Mouse (Mus musculus): Measurements from ENCODE around the gene Evpl. TPM values are rescaled to one million over a fixed set of nuclear protein-coding genes. Genes with fewer than 3 reads are reported as not detected.

The Evpl gene
- polyA plus RNA-seq, 1 experiment = not detected

GRCm38 (mm10) chr11:116216549-116216948 is 21.3 kb downstream of the Evpl start:
- no peak overlapping the region for H3K4me3 ChIP-seq (ENCODE audit: insufficient read depth, low read length)
- H3K27ac ChIP-seq (ENCODE audit: insufficient read depth, low read depth, low read length) = no peak overlapping the region
- no peak for TF ChIP-seq POLR2A (IDR thresholded peaks at IDR 0.05; ENCODE audit: borderline replicate concordance, low read depth, low read length)
- TF ChIP-seq CTCF (IDR thresholded peaks at IDR 0.05; ENCODE audit: low read depth, low read length) = no peak
- H3K4me1 ChIP-seq (ENCODE audit: control insufficient read depth, insufficient read depth, low read length) = peaks cover 21% of the 10 kb centered on the region

GRCm38 (mm10) chr11:116215991-116216390 is 21.9 kb downstream of the Evpl start:
- TF ChIP-seq CTCF (IDR thresholded peaks at IDR 0.05; ENCODE audit: low read depth, low read length) (no peak), POLR2A (IDR thresholded peaks at IDR 0.05; ENCODE audit: borderline replicate concordance, low read depth, low read length) (no peak)
- no peak overlapping the region for H3K4me3 ChIP-seq (ENCODE audit: insufficient read depth, low read length)
- no peak overlapping the region for H3K27ac ChIP-seq (ENCODE audit: insufficient read depth, low read depth, low read length)
- H3K4me1 ChIP-seq (ENCODE audit: control insufficient read depth, insufficient read depth, low read length) = peaks cover 21% of the 10 kb centered on the region

DNA sequence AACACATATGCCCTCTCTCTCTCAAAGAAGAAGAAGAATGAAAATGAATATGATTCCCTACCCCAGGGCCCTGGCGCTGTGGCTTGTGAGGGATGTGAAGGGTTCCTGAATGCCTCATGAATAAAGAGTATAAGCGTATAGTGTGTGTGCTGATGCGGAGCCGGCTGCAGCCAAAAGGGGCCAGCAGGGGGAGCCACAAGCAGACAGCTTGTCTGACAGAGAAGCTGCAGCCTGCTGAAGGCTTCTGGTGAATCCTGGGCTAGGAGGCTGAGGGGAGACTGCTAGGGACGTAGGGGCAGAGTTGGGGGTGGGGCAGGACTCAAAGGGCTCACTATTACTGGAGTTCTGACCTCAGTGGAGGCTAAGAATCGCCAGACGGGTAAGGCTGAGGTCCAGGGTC is 22.7 kb downstream of the Evpl start:
- no peak overlapping the region for H3K27ac ChIP-seq (ENCODE audit: insufficient read depth, low read depth, low read length)
- H3K4me1 ChIP-seq (ENCODE audit: control insufficient read depth, insufficient read depth, low read length) = peaks cover 17% of the 10 kb centered on the region
- H3K4me3 ChIP-seq (ENCODE audit: insufficient read depth, low read length) = no peak overlapping the region
- TF ChIP-seq CTCF (IDR thresholded peaks at IDR 0.05; ENCODE audit: low read depth, low read length) (no peak; the same call in 1 of the 2 replicates), POLR2A (IDR thresholded peaks at IDR 0.05; ENCODE audit: borderline replicate concordance, low read depth, low read length) (no peak)

- H3K4me1 ChIP-seq (ENCODE audit: control insufficient read depth, insufficient read depth, low read length) = peaks cover 6% of the 10 kb centered on the region
- TF ChIP-seq CTCF (IDR thresholded peaks at IDR 0.05; ENCODE audit: low read depth, low read length) (no peak), POLR2A (IDR thresholded peaks at IDR 0.05; ENCODE audit: borderline replicate concordance, low read depth, low read length) (no peak)
- H3K27ac ChIP-seq (ENCODE audit: insufficient read depth, low read depth, low read length) = no peak overlapping the region
- no peak overlapping the region for H3K4me3 ChIP-seq (ENCODE audit: insufficient read depth, low read length)
Observed at GRCm38 (mm10) chr11:116213877-116214510, 23.9 kb downstream of the Evpl start.

GRCm38 (mm10) chr11:116212847-116213246 is 25.0 kb downstream of the Evpl start:
- Histone ChIP-seq H3K4me3 (ENCODE audit: insufficient read depth, low read length) (no peak overlapping the region), H3K27ac (ENCODE audit: insufficient read depth, low read depth, low read length) (no peak overlapping the region), H3K4me1 (ENCODE audit: control insufficient read depth, insufficient read depth, low read length) (no peaks in the 10 kb centered on the region)
- TF ChIP-seq POLR2A (IDR thresholded peaks at IDR 0.05; ENCODE audit: borderline replicate concordance, low read depth, low read length) (no peak), CTCF (IDR thresholded peaks at IDR 0.05; ENCODE audit: low read depth, low read length) (no peak)

GRCm38 (mm10) chr11:116210696-116211095 is 27.2 kb downstream of the Evpl start:
- Histone ChIP-seq H3K27ac (ENCODE audit: insufficient read depth, low read depth, low read length) (no peak overlapping the region), H3K4me3 (ENCODE audit: insufficient read depth, low read length) (no peak overlapping the region)
- TF ChIP-seq POLR2A (IDR thresholded peaks at IDR 0.05; ENCODE audit: borderline replicate concordance, low read depth, low read length) = no peak
- no peak for TF ChIP-seq CTCF (IDR thresholded peaks at IDR 0.05; ENCODE audit: low read depth, low read length)

DNA sequence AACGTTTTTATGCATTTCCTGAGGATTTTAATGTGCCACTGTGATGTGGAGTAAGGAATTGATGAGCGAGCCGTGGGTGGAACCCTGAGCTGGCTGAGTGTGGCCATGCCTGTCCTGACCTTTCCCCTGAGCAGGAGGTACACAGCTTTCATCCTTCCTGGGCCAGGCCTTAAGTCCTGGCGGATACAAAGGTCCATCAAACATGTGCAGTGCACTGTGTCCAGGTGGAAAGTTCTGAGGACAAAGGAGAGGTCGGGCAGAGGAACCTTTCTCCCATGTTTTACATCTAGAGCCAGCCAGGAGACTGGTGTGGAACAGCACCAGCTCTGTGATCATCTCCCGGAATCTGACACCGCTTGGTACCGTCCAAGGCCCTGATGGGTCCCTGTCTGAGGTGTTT is 28.6 kb downstream of the Evpl start:
- H3K27ac ChIP-seq (ENCODE audit: insufficient read depth, low read depth, low read length) = no peak overlapping the region
- no peak overlapping the region for H3K4me3 ChIP-seq (ENCODE audit: insufficient read depth, low read length)
- TF ChIP-seq POLR2A (IDR thresholded peaks at IDR 0.05; ENCODE audit: borderline replicate concordance, low read depth, low read length) (no peak), CTCF (IDR thresholded peaks at IDR 0.05; ENCODE audit: low read depth, low read length) (no peak)
- no peaks in the 10 kb centered on the region for H3K4me1 ChIP-seq (ENCODE audit: control insufficient read depth, insufficient read depth, low read length)

More at GRCm38 (mm10) chr11:116210696-116211095, 27.2 kb downstream of the Evpl start:
- no peaks in the 10 kb centered on the region for H3K4me1 ChIP-seq (ENCODE audit: control insufficient read depth, insufficient read depth, low read length)

DNA sequence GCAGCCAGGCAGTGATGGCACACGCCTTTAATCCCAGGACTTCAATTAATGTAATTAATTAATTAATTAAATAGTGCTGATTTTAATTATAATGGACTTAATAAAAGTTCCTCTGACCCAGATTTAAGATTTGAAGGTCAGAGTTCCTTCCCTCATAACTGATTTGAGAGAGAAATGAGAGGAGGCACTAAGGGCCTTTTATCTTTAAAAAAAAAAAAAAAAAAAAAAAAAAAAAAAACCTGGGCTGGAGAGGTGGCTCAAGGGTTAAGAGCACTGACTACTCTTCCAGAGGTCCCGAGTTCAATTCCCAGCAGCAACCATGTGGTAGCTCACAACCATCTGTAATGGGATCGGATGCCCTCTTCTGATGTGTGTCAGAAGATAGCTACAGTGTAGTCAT is 29.2 kb downstream of the Evpl start:
- no peak overlapping the region for H3K4me3 ChIP-seq (ENCODE audit: insufficient read depth, low read length)
- no peaks in the 10 kb centered on the region for H3K4me1 ChIP-seq (ENCODE audit: control insufficient read depth, insufficient read depth, low read length)
- TF ChIP-seq CTCF (IDR thresholded peaks at IDR 0.05; ENCODE audit: low read depth, low read length) = no peak
- no peak for TF ChIP-seq POLR2A (IDR thresholded peaks at IDR 0.05; ENCODE audit: borderline replicate concordance, low read depth, low read length)
- no peak overlapping the region for H3K27ac ChIP-seq (ENCODE audit: insufficient read depth, low read depth, low read length)

DNA sequence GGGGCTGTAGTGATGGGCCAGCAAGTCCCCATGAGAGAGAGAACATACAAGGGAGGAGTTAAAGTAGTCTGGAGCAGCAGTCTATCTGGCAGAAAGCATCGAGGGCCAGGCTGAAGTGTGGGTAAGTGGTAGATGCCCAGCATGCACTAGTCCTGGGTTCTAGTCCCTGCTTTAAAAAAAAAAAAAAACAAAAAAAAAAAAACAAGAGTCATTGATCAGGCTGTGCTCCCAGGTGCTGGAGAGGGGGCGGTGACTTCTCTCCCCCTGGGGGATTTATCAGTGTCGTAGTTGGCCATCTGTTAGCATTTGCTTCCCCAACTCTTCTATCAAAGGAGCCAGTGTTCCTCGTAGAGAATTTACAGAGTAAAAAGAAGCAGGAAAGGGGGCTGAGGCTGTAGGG is 31.2 kb downstream of the Evpl start:
- Histone ChIP-seq H3K4me1 (ENCODE audit: control insufficient read depth, insufficient read depth, low read length) (no peaks in the 10 kb centered on the region), H3K4me3 (ENCODE audit: insufficient read depth, low read length) (no peak overlapping the region), H3K27ac (ENCODE audit: insufficient read depth, low read depth, low read length) (no peak overlapping the region)
- TF ChIP-seq POLR2A (IDR thresholded peaks at IDR 0.05; ENCODE audit: borderline replicate concordance, low read depth, low read length) = no peak
- no peak for TF ChIP-seq CTCF (IDR thresholded peaks at IDR 0.05; ENCODE audit: low read depth, low read length)

DNA sequence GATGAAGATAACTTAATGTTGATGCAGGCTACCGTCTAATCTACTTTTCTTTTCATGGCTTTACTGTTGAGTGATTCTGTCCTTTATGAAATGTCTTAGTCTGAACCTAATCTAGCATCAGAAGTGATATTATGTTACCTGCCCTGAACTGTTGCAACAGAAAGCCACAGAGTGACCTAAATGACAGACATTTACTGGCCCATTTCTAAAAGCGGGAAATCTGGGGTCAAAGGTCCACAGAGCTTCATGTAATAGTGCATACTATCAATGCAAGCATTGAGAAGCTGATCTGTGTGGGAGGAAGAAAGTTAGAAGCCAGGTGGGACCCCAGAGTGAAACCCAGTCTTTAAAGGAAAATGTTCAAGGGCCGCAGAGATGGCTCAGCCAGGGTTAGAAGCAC is 34.7 kb downstream of the Evpl start:
- H3K27ac ChIP-seq (ENCODE audit: insufficient read depth, low read depth, low read length) = no peak overlapping the region

More for the DNA sequence above, 34.7 kb downstream of the Evpl start:
- Histone ChIP-seq H3K4me3 (ENCODE audit: insufficient read depth, low read length) (no peak overlapping the region), H3K4me1 (ENCODE audit: control insufficient read depth, insufficient read depth, low read length) (no peaks in the 10 kb centered on the region)
- TF ChIP-seq CTCF (IDR thresholded peaks at IDR 0.05; ENCODE audit: low read depth, low read length) = no peak

Measured in bone marrow macrophage, adult 2 months (primary cell).